ENCODE assay signal across 15 mouse cellular contexts in the genomic region with DNA sequence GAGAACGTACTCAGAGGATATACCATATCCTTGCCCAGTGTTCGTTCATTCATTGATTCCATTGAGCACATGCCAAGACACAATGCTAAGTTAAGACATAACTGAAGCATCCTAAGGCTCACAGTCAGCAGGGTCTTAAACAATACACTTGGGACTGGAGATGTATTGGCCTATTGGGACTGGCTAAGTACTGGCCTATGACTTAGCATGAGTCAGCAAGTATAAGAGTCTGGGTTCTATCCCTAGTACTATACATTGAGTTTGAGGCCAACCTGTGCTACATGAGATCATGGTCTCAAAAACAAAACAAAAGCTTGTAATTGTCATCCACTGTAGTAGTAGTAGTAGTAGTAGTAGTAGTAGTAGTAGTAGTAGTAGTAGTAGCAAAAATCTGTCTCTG.
"Had no signal": no experiment of that assay in that cellular context is flagged by ENCODE, and none has a peak within 500 bp of the region (broad histone marks: within the 10 kb centered on the region; RNA-seq: fewer than 3 reads in every experiment).

No protein-coding gene starts in this region.

- H3K4me2 ChIP-seq: limb, embryonic 12.5 days; limb, embryonic 15.5 days; midbrain, embryonic 11.5 days had no signal

- H3K27ac ChIP-seq: kidney, postnatal 0 days; left cerebral cortex, adult 2 months; limb, embryonic 12.5 days; limb, embryonic 15.5 days had no signal

- H3K4me3 ChIP-seq: left cerebral cortex, adult 2 months; limb, embryonic 12.5 days; limb, embryonic 15.5 days had no signal

- H3K27me3 ChIP-seq: limb, embryonic 12.5 days; limb, embryonic 15.5 days had no signal

- DNase-seq: kidney, adult 2 months; kidney, postnatal 25 days; layer of hippocampus, postnatal 36 days; lung, adult 2 months; lung, postnatal 14 days; lung, postnatal 4 days; midbrain, embryonic 14.5 days; thymus, adult 18-20 months; thymus, postnatal 36 days had no signal

- H3K9ac ChIP-seq: limb, embryonic 12.5 days; limb, embryonic 15.5 days had no signal

- H3K36me3 ChIP-seq: limb, embryonic 12.5 days; limb, embryonic 15.5 days had no signal

- ATAC-seq: intestine, postnatal 0 days had no signal

- H3K4me1 ChIP-seq: limb, embryonic 12.5 days had no signal

- H3K9me3 ChIP-seq: limb, embryonic 12.5 days; limb, embryonic 15.5 days had no signal
